Comparison of ENCODE assay signal across 11 mouse cellular contexts in genomic region chr11:85889730-85890562, GRCm38 (mm10). TPM values are rescaled to one million over a fixed set of nuclear protein-coding genes. Genes with fewer than 3 reads are reported as not detected.
DNase-seq lines count a peak whose midpoint lies in the region; ATAC-seq lines count a peak whose summit lies in the region.
"Had no signal": no experiment of that assay in that cellular context is flagged by ENCODE, and none has a peak within 500 bp of the region (broad histone marks: within the 10 kb centered on the region; RNA-seq: fewer than 3 reads in every experiment).

No protein-coding gene starts in this region.

- DNase-seq in heart, postnatal 10 days: no peak
- DNase-seq in lung, postnatal 14 days: no peak
- peak; percentile 13 for DNase-seq in mesoderm, embryonic 11.5 days (ENCODE audit: low read depth, low spot score)
- DNase-seq in left cerebral cortex, adult 9 months (ENCODE audit: low spot score in 2 of 2): no peak
- DNase-seq: thymus, adult 18-20 months had no signal

- no peak for ATAC-seq in heart, embryonic 13.5 days (ENCODE audit: extremely low read depth, insufficient number of reproducible peaks, low FRiP score, low TSS enrichment)
- ATAC-seq in lung, embryonic 16.5 days (ENCODE audit: low read depth): peak; percentile 57
- ATAC-seq in kidney, embryonic 14.5 days (ENCODE audit: low FRiP score, low TSS enrichment): no peak
- no peak for ATAC-seq in inflammation-experienced regulatory T-cells, adult 6 months
- ATAC-seq: midbrain, embryonic 13.5 days had no signal

- H3K27ac ChIP-seq in heart, embryonic 13.5 days (replicated peaks): no peak overlapping the region
- H3K27ac ChIP-seq in lung, embryonic 16.5 days (ENCODE audit: low read length): peak overlapping the region; percentile 92
- no peak overlapping the region for H3K27ac ChIP-seq in kidney, embryonic 14.5 days (ENCODE audit: low read depth, low read length)
- H3K27ac ChIP-seq: midbrain, embryonic 13.5 days had no signal

- H3K9ac ChIP-seq in heart, embryonic 13.5 days: peak overlapping the region; percentile 53
- H3K9ac ChIP-seq in lung, embryonic 16.5 days (ENCODE audit: low read length): peak overlapping the region; percentile 87
- no peak overlapping the region for H3K9ac ChIP-seq in kidney, embryonic 14.5 days (ENCODE audit: low read depth, low read length)
- H3K9ac ChIP-seq: midbrain, embryonic 13.5 days had no signal

- H3K4me3 ChIP-seq in heart, embryonic 13.5 days: peak overlapping the region; percentile 42
- H3K4me3 ChIP-seq in lung, embryonic 16.5 days (ENCODE audit: low read length): peak overlapping the region; percentile 63
- peak overlapping the region; percentile 8; the same call in 1 of the 2 replicates for H3K4me3 ChIP-seq in kidney, embryonic 14.5 days (ENCODE audit: low read length)
- H3K4me3 ChIP-seq: midbrain, embryonic 13.5 days had no signal

- H3K4me2 ChIP-seq in heart, embryonic 13.5 days: peak overlapping the region; percentile 50
- H3K4me2 ChIP-seq in lung, embryonic 16.5 days (ENCODE audit: low read depth, low read length): peak overlapping the region; percentile 69
- H3K4me2 ChIP-seq in kidney, embryonic 14.5 days (replicated peaks; ENCODE audit: low read depth, low read length): no peak overlapping the region
- H3K4me2 ChIP-seq: midbrain, embryonic 13.5 days had no signal

- intact Hi-C loops in heart, postnatal 10 days (cut with DNase I): no loop called here

- H3K4me1 ChIP-seq in heart, embryonic 13.5 days: peaks cover 30% of the 10 kb centered on the region
- H3K4me1 ChIP-seq in lung, embryonic 16.5 days (replicated peaks; ENCODE audit: control insufficient read depth, insufficient read depth, low read length): peaks cover 16% of the 10 kb centered on the region
- H3K4me1 ChIP-seq in kidney, embryonic 14.5 days (ENCODE audit: control insufficient read depth, insufficient read depth, low read length): peaks cover 4% of the 10 kb centered on the region

- peaks cover 96% of the 10 kb centered on the region for H3K27me3 ChIP-seq in heart, embryonic 13.5 days (replicated peaks)
- peaks cover 55% of the 10 kb centered on the region for H3K27me3 ChIP-seq in lung, embryonic 16.5 days (ENCODE audit: control insufficient read depth, insufficient read depth, low read depth, low read length)
- peaks cover 98% of the 10 kb centered on the region for H3K27me3 ChIP-seq in kidney, embryonic 14.5 days (ENCODE audit: control insufficient read depth, insufficient read depth, low read length)

- WGBS in heart, embryonic 13.5 days: 6% methylated on average over 45 of the region's 47 CpGs
- 5% methylated on average over 47 of the region's 47 CpGs for WGBS in lung, embryonic 16.5 days
- WGBS in kidney, embryonic 14.5 days: 5% methylated on average over 47 of the region's 47 CpGs

- H3K9me3 ChIP-seq in heart, embryonic 13.5 days: no peaks in the 10 kb centered on the region
- no peaks in the 10 kb centered on the region for H3K9me3 ChIP-seq in lung, embryonic 16.5 days (ENCODE audit: control insufficient read depth, low read length)
- no peaks in the 10 kb centered on the region for H3K9me3 ChIP-seq in kidney, embryonic 14.5 days (ENCODE audit: control insufficient read depth, low read length)
- H3K9me3 ChIP-seq: midbrain, embryonic 13.5 days had no signal

- no peaks in the 10 kb centered on the region for H3K36me3 ChIP-seq in heart, embryonic 13.5 days
- 0 out of 2 replicates have a peak, but pooled peaks cover 2% of the 10 kb centered on the region for H3K36me3 ChIP-seq in lung, embryonic 16.5 days (ENCODE audit: control insufficient read depth, insufficient read depth, low read length)
- no peaks in the 10 kb centered on the region for H3K36me3 ChIP-seq in kidney, embryonic 14.5 days (ENCODE audit: control insufficient read depth, insufficient read depth, low read length)
- H3K36me3 ChIP-seq: midbrain, embryonic 13.5 days had no signal

RNA-seq across cellular contexts. Expression of gene Tbx4, which starts 3.7 kb away (rescaled TPM):
- 2.5 and 3.2 TPM in 2 replicates for polyA plus RNA-seq in heart, embryonic 13.5 days (2015; fragmentation: Nextera tagmentation; extraction: Ambion mirVana)
- total RNA-seq in heart, postnatal 10 days (2021): under 1 TPM in 1 of 2 experiments, not detected in 1; 0.32 TPM
- 61.4 and 70.5 TPM in 2 replicates for polyA plus RNA-seq in lung, embryonic 16.5 days (2015; fragmentation: Nextera tagmentation; extraction: Ambion mirVana)
- 0.06 TPM in 1 of 2 replicates, not detected in the other for polyA plus RNA-seq in kidney, embryonic 14.5 days (2014; fragmentation: Nextera tagmentation; extraction: Ambion mirVana)
- polyA plus RNA-seq in inflammation-experienced regulatory T-cells, adult 6 months (2017; shearing (Covaris generic)): not detected

RNA-seq across cellular contexts. Expression of gene Gm11444, which starts 39.8 kb away (rescaled TPM):
- not detected in 2 replicates for polyA plus RNA-seq in heart, embryonic 13.5 days (2015; fragmentation: Nextera tagmentation; extraction: Ambion mirVana)
- total RNA-seq in heart, postnatal 10 days (2021): not detected
- not detected in 2 replicates for polyA plus RNA-seq in lung, embryonic 16.5 days (2015; fragmentation: Nextera tagmentation; extraction: Ambion mirVana)
- not detected in 2 replicates for polyA plus RNA-seq in kidney, embryonic 14.5 days (2014; fragmentation: Nextera tagmentation; extraction: Ambion mirVana)
- polyA plus RNA-seq in inflammation-experienced regulatory T-cells, adult 6 months (2017; shearing (Covaris generic)): not detected
- polyA plus RNA-seq: C2C12; midbrain, embryonic 13.5 days had no signal

RNA-seq across cellular contexts. Expression of gene Tbx2, which starts 57.6 kb away (rescaled TPM):
- 2.0 and 2.9 TPM in 2 replicates for polyA plus RNA-seq in heart, embryonic 13.5 days (2015; fragmentation: Nextera tagmentation; extraction: Ambion mirVana)
- total RNA-seq in heart, postnatal 10 days (2021): 10 to 100 TPM; 17.3 to 18.4 TPM
- 24.6 and 25.1 TPM in 2 replicates for polyA plus RNA-seq in lung, embryonic 16.5 days (2015; fragmentation: Nextera tagmentation; extraction: Ambion mirVana)
- 18.2 and 19.8 TPM in 2 replicates for polyA plus RNA-seq in kidney, embryonic 14.5 days (2014; fragmentation: Nextera tagmentation; extraction: Ambion mirVana)
- not detected for polyA plus RNA-seq in inflammation-experienced regulatory T-cells, adult 6 months (2017; shearing (Covaris generic))

Comparison
In these comparisons a context has a peak if more than half of its experiments do, and no peak if none do; other contexts are left out.
1. H3K4me3 ChIP-seq: peak in every context shown above with its lines; median percentile 63 in lung, embryonic 16.5 days; 42 in heart, embryonic 13.5 days; 8 in kidney, embryonic 14.5 days.
2. RNA of gene Tbx4, which starts 3.7 kb away (polyA plus RNA-seq): 61.4 to 70.5 TPM in lung, embryonic 16.5 days; 2.5 to 3.2 TPM in heart, embryonic 13.5 days, 0.06 TPM in kidney, embryonic 14.5 days and not detected in inflammation-experienced regulatory T-cells, adult 6 months; every median in the first group is over 10 times any median in the second.